Mouse (Mus musculus): Measurements from ENCODE around the gene Grik3. TPM values are rescaled to one million over a fixed set of nuclear protein-coding genes. Genes with fewer than 3 reads are reported as not detected.

Gene Grik3
- polyA plus RNA-seq, 1 experiment from 2014 or later: 0.51 TPM

GRCm38 (mm10) chr4:125556405-125557308, 66.2 kb downstream of the Grik3 start:
- H3K36me3 ChIP-seq: no peaks in the 10 kb centered on the region
- 65% methylated on average over 14 of the region's 14 CpGs for WGBS
- no peak for ATAC-seq (ENCODE audit: insufficient read depth, low FRiP score, low read depth)

GRCm38 (mm10) chr4:125559564-125559963, 69.1 kb downstream of the Grik3 start:
- Histone ChIP-seq H3K9me3 (no peaks in the 10 kb centered on the region), H3K36me3 (no peaks in the 10 kb centered on the region), H3K4me2 (no peak overlapping the region), H3K27me3 (replicated peaks) (no peaks in the 10 kb centered on the region), H3K9ac (no peak overlapping the region), H3K4me1 (no peaks in the 10 kb centered on the region), H3K27ac (no peak overlapping the region), H3K4me3 (replicated peaks) (no peak overlapping the region)
- no peak for ATAC-seq (ENCODE audit: insufficient read depth, low FRiP score, low read depth)
- WGBS: 61% methylated on average over 5 of the region's 5 CpGs

More at GRCm38 (mm10) chr4:125556405-125557308, 66.2 kb downstream of the Grik3 start:
- Histone ChIP-seq H3K9me3 (no peaks in the 10 kb centered on the region), H3K4me1 (no peaks in the 10 kb centered on the region), H3K27ac (no peak overlapping the region), H3K27me3 (replicated peaks) (no peaks in the 10 kb centered on the region), H3K4me3 (replicated peaks) (no peak overlapping the region), H3K9ac (no peak overlapping the region), H3K4me2 (no peak overlapping the region)

GRCm38 (mm10) chr4:125560806-125561205, 70.3 kb downstream of the Grik3 start:
- H3K4me2 ChIP-seq: no peak overlapping the region
- H3K36me3 ChIP-seq: no peaks in the 10 kb centered on the region
- no peak overlapping the region for H3K27ac ChIP-seq
- H3K9me3 ChIP-seq: no peaks in the 10 kb centered on the region
- no peak for ATAC-seq (ENCODE audit: insufficient read depth, low FRiP score, low read depth)
- 18% methylated on average over 2 of the region's 2 CpGs for WGBS
- no peak overlapping the region for H3K9ac ChIP-seq
- no peak overlapping the region for H3K4me3 ChIP-seq (replicated peaks)
- H3K4me1 ChIP-seq: no peaks in the 10 kb centered on the region
- no peaks in the 10 kb centered on the region for H3K27me3 ChIP-seq (replicated peaks)

GRCm38 (mm10) chr4:125563579-125563978, 73.1 kb downstream of the Grik3 start:
- H3K4me2 ChIP-seq: no peak overlapping the region
- H3K27me3 ChIP-seq (replicated peaks): no peaks in the 10 kb centered on the region
- H3K4me3 ChIP-seq (replicated peaks): no peak overlapping the region
- H3K36me3 ChIP-seq: no peaks in the 10 kb centered on the region
- H3K9me3 ChIP-seq: no peaks in the 10 kb centered on the region
- 84% methylated on average over 10 of the region's 10 CpGs for WGBS
- no peak overlapping the region for H3K9ac ChIP-seq
- ATAC-seq (ENCODE audit: insufficient read depth, low FRiP score, low read depth): no peak
- no peaks in the 10 kb centered on the region for H3K4me1 ChIP-seq
- no peak overlapping the region for H3K27ac ChIP-seq

GRCm38 (mm10) chr4:125564008-125564710, 73.7 kb downstream of the Grik3 start:
- Histone ChIP-seq H3K9me3 (no peaks in the 10 kb centered on the region), H3K4me2 (no peak overlapping the region), H3K9ac (no peak overlapping the region), H3K4me1 (no peaks in the 10 kb centered on the region), H3K4me3 (replicated peaks) (no peak overlapping the region), H3K36me3 (no peaks in the 10 kb centered on the region), H3K27me3 (replicated peaks) (no peaks in the 10 kb centered on the region), H3K27ac (no peak overlapping the region)
- ATAC-seq (ENCODE audit: insufficient read depth, low FRiP score, low read depth): peak; percentile 40; the same call in 1 of the 2 replicates
- 40% methylated on average over 17 of the region's 17 CpGs for WGBS

- Histone ChIP-seq H3K4me1 (no peaks in the 10 kb centered on the region), H3K4me3 (replicated peaks) (no peak overlapping the region), H3K27ac (no peak overlapping the region), H3K36me3 (no peaks in the 10 kb centered on the region), H3K4me2 (no peak overlapping the region), H3K9me3 (no peaks in the 10 kb centered on the region), H3K9ac (no peak overlapping the region), H3K27me3 (replicated peaks) (no peaks in the 10 kb centered on the region)
- ATAC-seq (ENCODE audit: insufficient read depth, low FRiP score, low read depth): no peak
- WGBS: 46% methylated on average over 8 of the region's 8 CpGs
Observed at GRCm38 (mm10) chr4:125565711-125566439, 75.4 kb downstream of the Grik3 start.

- H3K27ac ChIP-seq: no peak overlapping the region
- H3K4me2 ChIP-seq: no peak overlapping the region
Observed at GRCm38 (mm10) chr4:125568210-125568609, 77.7 kb downstream of the Grik3 start.

GRCm38 (mm10) chr4:125571651-125572311, 81.3 kb downstream of the Grik3 start:
- H3K4me2 ChIP-seq: no peak overlapping the region
- no peaks in the 10 kb centered on the region for H3K36me3 ChIP-seq
- H3K4me3 ChIP-seq (replicated peaks): no peak overlapping the region
- peaks cover 7% of the 10 kb centered on the region; the same call in 1 of the 2 replicates for H3K27me3 ChIP-seq (replicated peaks)
- no peak overlapping the region for H3K9ac ChIP-seq
- H3K27ac ChIP-seq: no peak overlapping the region
- WGBS: 32% methylated on average over 12 of the region's 12 CpGs
- ATAC-seq (ENCODE audit: insufficient read depth, low FRiP score, low read depth): no peak
- H3K9me3 ChIP-seq: no peaks in the 10 kb centered on the region
- no peaks in the 10 kb centered on the region for H3K4me1 ChIP-seq

More at GRCm38 (mm10) chr4:125568210-125568609, 77.7 kb downstream of the Grik3 start:
- H3K36me3 ChIP-seq: no peaks in the 10 kb centered on the region
- no peak overlapping the region for H3K9ac ChIP-seq
- no peaks in the 10 kb centered on the region for H3K4me1 ChIP-seq
- H3K9me3 ChIP-seq: no peaks in the 10 kb centered on the region
- no peak for ATAC-seq (ENCODE audit: insufficient read depth, low FRiP score, low read depth)
- no peaks in the 10 kb centered on the region for H3K27me3 ChIP-seq (replicated peaks)
- WGBS: 85% methylated on average over 6 of the region's 6 CpGs
- no peak overlapping the region for H3K4me3 ChIP-seq (replicated peaks)

- ATAC-seq (ENCODE audit: insufficient read depth, low FRiP score, low read depth): no peak
- Histone ChIP-seq H3K4me3 (replicated peaks) (no peak overlapping the region), H3K4me2 (no peak overlapping the region), H3K9ac (no peak overlapping the region), H3K9me3 (no peaks in the 10 kb centered on the region), H3K36me3 (no peaks in the 10 kb centered on the region), H3K27ac (no peak overlapping the region), H3K27me3 (replicated peaks) (peaks cover 7% of the 10 kb centered on the region; the same call in 1 of the 2 replicates), H3K4me1 (no peaks in the 10 kb centered on the region)
- WGBS: 5% methylated on average over 5 of the region's 5 CpGs
Observed at GRCm38 (mm10) chr4:125572312-125572663, 81.8 kb downstream of the Grik3 start.

GRCm38 (mm10) chr4:125573000-125573399, 82.5 kb downstream of the Grik3 start:
- no peak overlapping the region for H3K4me3 ChIP-seq (replicated peaks)
- H3K9ac ChIP-seq: no peak overlapping the region

GRCm38 (mm10) chr4:125573951-125574675, 83.6 kb downstream of the Grik3 start:
- no peak overlapping the region for H3K4me3 ChIP-seq (replicated peaks)
- no peak for ATAC-seq (ENCODE audit: insufficient read depth, low FRiP score, low read depth)
- H3K4me1 ChIP-seq: no peaks in the 10 kb centered on the region
- WGBS: 11% methylated on average over 11 of the region's 11 CpGs
- no peaks in the 10 kb centered on the region for H3K9me3 ChIP-seq
- no peak overlapping the region for H3K4me2 ChIP-seq
- H3K27ac ChIP-seq: no peak overlapping the region
- peaks cover 7% of the 10 kb centered on the region; the same call in 1 of the 2 replicates for H3K27me3 ChIP-seq (replicated peaks)
- no peak overlapping the region for H3K9ac ChIP-seq
- no peaks in the 10 kb centered on the region for H3K36me3 ChIP-seq

More at GRCm38 (mm10) chr4:125573000-125573399, 82.5 kb downstream of the Grik3 start:
- 29% methylated on average over 5 of the region's 5 CpGs for WGBS
- no peak for ATAC-seq (ENCODE audit: insufficient read depth, low FRiP score, low read depth)
- H3K36me3 ChIP-seq: no peaks in the 10 kb centered on the region
- no peak overlapping the region for H3K27ac ChIP-seq
- no peak overlapping the region for H3K4me2 ChIP-seq
- peaks cover 7% of the 10 kb centered on the region; the same call in 1 of the 2 replicates for H3K27me3 ChIP-seq (replicated peaks)
- no peaks in the 10 kb centered on the region for H3K9me3 ChIP-seq
- no peaks in the 10 kb centered on the region for H3K4me1 ChIP-seq
